Mouse (Mus musculus) forebrain, embryonic 11.5 days (tissue): ENCODE results near the gene Gpc5. TPM values are rescaled to one million over a fixed set of nuclear protein-coding genes. Genes with fewer than 3 reads are reported as not detected.
A peak's percentile ranks its signal among the peaks of the same experiment; 100 is the strongest.
"Not testable (repeated sequence)": the region's sequence is repeated elsewhere in the genome, so short reads cannot be mapped to it uniquely, and the experiment has no call there.

ENCODE experiments used
- ATAC-seq: fragments of 200-750 bp; cut with Nextera tagmentation; replicated peaks from 2 replicates; pipeline ENCODE4 v1.8.0; 2017; ENCODE audit warnings: moderate TSS enrichment; ENCODE audit not compliant: low FRiP score
- DNase-seq: peaks from one replicate; pipeline ENCODE4 v3.0.0-alpha.2; 2017; ENCODE audit warnings: low spot score
- H3K27ac ChIP-seq: fragments of 300-500 bp; sonication (generic); 2 replicates; pipeline ENCODE4 v1.5.1; 2014; ENCODE audit warnings: low read depth, low read length
- H3K27me3 ChIP-seq: fragments of 300-500 bp; sonication (generic); 2 replicates; pipeline ENCODE4 v1.6.1; 2014; ENCODE audit warnings: mild to moderate bottlenecking, low read length, mixed read lengths; ENCODE audit not compliant: control insufficient read depth, insufficient read depth
- H3K36me3 ChIP-seq: fragments of 300-500 bp; sonication (generic); 2 replicates; pipeline ENCODE4 v1.6.1; 2014; ENCODE audit warnings: mild to moderate bottlenecking, low read length, moderate library complexity, mixed read lengths; ENCODE audit not compliant: control insufficient read depth, insufficient read depth
- H3K4me1 ChIP-seq: fragments of 300-500 bp; sonication (generic); replicated peaks from 2 replicates; pipeline ENCODE4 v1.6.1; 2014; ENCODE audit warnings: low read length, mixed read lengths; ENCODE audit not compliant: control insufficient read depth, insufficient read depth
- H3K4me2 ChIP-seq: fragments of 300-500 bp; sonication (generic); 2 replicates; pipeline ENCODE4 v1.6.1; 2014; ENCODE audit warnings: low read depth, mild to moderate bottlenecking, low read length, moderate library complexity, mixed read lengths; ENCODE audit not compliant: severe bottlenecking
- H3K4me3 ChIP-seq: fragments of 300-500 bp; sonication (generic); 2 replicates; pipeline ENCODE4 v1.5.1; 2014; ENCODE audit warnings: low read depth, low read length
- H3K9ac ChIP-seq: fragments of 300-500 bp; sonication (generic); 2 replicates; pipeline ENCODE4 v1.6.1; 2014; ENCODE audit warnings: low read length
- H3K9me3 ChIP-seq: fragments of 300-500 bp; sonication (generic); 2 replicates; pipeline ENCODE4 v1.6.1; 2016; ENCODE audit warnings: low read length, mixed read lengths; ENCODE audit not compliant: control insufficient read depth
- WGBS: fragments of 180-500 bp; shearing (Covaris S2); extraction: QIAGEN DNeasy Blood & Tissue Kit; methylation state at CpG from one replicate; pipeline ENCODE4 v1.1.7; 2014; 5-methylcytosine and 5-hydroxymethylcytosine counted together
- polyA plus RNA-seq: library from polyadenylated mRNA; unstranded; fragments of >200 nt; fragmentation: Nextera tagmentation; extraction: Ambion mirVana; gene quantifications from 2 replicates; pipeline ENCODE4 v1.2.1, GENCODE M21; 2014

Gene Gpc5
- polyA plus RNA-seq, 1 experiment from 2014 or later: 0.48 TPM

DNA sequence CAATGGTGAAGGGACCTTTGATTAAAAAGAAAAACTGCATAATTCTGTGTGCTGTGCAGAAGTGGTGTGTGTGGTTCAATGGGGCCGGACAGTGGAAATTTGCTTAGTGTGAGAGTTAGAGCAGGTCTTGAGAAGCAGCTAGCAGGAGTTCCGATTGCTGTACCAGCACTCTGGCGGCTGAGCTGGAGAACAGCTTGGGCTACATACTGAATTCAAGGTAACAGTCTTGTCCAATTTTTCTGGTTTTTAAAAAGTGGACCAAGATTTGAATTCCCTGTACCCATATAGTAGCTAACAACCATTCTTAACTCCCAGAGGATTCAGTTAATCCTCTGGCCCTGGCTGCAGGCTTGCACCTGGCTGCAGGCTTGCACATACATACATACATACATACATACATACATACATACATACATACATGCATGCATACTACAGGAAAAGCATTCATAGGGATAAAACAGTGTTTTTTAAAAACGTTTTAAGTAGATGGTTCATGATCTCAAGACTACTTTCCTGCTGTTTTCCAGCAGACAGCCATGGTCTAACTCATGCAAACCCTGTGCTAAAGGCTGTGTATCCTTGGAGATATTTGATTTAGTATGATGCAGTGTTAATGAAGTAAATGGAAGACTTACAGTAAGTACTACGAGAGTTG, 40.8 kb upstream of the Gpc5 start:
- DNase-seq (no peak), ATAC-seq (no peak)
- Histone ChIP-seq H3K4me2 (no peak overlapping the region), H3K36me3 (peaks cover 13% of the 10 kb centered on the region), H3K9ac (no peak overlapping the region), H3K9me3 (no peaks in the 10 kb centered on the region), H3K27me3 (no peaks in the 10 kb centered on the region), H3K4me1 (no peaks in the 10 kb centered on the region), H3K4me3 (no peak overlapping the region), H3K27ac (no peak overlapping the region)
- 83% methylated on average over 5 of the region's 5 CpGs for WGBS

DNA sequence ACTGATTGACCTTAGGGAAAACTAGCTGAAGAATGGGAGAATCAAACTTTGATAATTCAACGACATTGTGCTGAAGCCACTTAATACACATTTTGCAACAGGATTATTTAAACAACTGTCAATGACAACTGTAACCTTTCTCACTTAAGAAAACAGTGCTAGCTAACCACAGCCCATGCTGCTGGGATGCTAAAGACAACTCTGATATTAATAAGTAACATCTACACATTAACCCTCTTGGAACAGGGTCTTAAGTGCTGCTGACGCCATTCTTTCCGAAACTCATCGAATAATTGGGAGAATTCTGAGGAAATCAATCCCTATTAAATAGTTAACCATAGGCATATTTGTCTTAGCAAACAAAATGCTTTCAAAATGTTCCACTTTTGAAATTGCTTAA, 39.6 kb upstream of the Gpc5 start:
- Histone ChIP-seq H3K9me3 (no peaks in the 10 kb centered on the region), H3K36me3 (peaks cover 4% of the 10 kb centered on the region; the same call in 1 of the 2 replicates), H3K9ac (no peak overlapping the region), H3K27me3 (no peaks in the 10 kb centered on the region), H3K4me1 (no peaks in the 10 kb centered on the region), H3K4me2 (no peak overlapping the region), H3K4me3 (no peak overlapping the region), H3K27ac (no peak overlapping the region)
- WGBS: 86% methylated on average over 4 of the region's 4 CpGs
- no peak for ATAC-seq
- DNase-seq: no peak

DNA sequence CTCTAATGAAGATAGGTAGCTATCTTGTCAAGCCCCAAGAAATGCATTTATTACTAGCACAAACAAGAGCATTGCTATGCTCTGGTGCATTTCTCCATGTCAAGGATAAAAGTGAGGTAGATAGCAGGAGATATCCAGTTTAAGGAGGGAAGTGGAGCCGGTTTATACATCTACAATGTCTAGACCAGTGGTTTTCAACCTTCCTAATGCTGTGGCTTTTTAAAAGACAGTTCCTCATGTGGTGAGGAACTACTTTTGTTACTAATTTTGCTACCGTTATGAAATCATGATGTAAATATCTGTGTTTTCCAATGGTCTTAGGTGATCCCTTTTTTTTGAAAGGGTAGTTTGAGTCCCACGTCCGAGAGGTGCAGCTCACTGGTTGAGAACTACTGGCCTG, 37.8 kb upstream of the Gpc5 start:
- Histone ChIP-seq H3K4me1 (no peaks in the 10 kb centered on the region), H3K27ac (no peak overlapping the region), H3K27me3 (no peaks in the 10 kb centered on the region), H3K36me3 (no peaks in the 10 kb centered on the region), H3K9me3 (no peaks in the 10 kb centered on the region), H3K9ac (no peak overlapping the region), H3K4me3 (no peak overlapping the region), H3K4me2 (no peak overlapping the region)
- ATAC-seq (no peak), DNase-seq (no peak)
- WGBS: 86% methylated on average over 4 of the region's 4 CpGs

DNA sequence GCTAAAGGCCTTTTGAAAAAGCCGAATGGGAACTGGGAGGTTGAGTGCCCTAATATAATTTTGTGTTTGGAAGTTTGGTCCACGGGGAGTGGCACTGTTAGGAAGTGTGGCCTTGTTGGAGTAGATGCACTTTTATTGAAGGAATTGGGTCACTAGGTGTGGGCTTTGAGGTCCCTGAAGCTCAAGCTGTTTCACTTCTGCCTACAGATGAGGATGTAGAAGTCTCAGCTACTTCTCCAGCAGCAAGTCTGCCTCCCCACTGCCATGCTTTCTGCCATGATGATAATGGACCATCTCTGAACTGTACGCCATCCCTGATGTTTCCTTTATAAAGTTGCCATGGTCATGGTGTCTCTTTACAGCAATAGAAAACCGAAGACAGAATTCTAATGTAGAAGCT, 34.5 kb upstream of the Gpc5 start:
- Histone ChIP-seq H3K9ac (no peak overlapping the region), H3K27me3 (no peaks in the 10 kb centered on the region), H3K4me3 (no peak overlapping the region), H3K4me1 (no peaks in the 10 kb centered on the region), H3K36me3 (no peaks in the 10 kb centered on the region), H3K4me2 (no peak overlapping the region), H3K9me3 (no peaks in the 10 kb centered on the region), H3K27ac (no peak overlapping the region)
- WGBS: 89% methylated on average over 4 of the region's 4 CpGs
- no peak for DNase-seq
- no peak for ATAC-seq

DNA sequence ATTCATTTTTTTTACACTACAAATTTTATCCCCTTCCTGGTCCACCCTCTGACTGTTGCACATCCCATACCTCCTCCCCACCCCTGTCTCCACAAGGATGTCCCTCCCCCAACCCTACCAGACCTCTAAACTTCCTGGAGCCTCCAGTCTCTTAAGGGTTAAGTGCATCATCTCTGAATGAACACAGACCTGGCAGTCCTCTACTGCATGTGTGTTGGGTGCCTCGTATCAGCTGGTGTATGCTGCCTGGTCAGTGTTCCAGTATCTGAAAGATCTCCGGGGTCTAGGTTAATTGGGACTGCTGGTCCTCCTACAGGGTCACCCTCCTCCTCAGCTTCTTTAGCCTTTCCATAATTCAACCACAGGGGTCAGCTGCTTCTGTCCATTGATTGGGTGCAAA, 25.9 kb upstream of the Gpc5 start:
- not testable (repeated sequence) for ATAC-seq, DNase-seq, H3K36me3 ChIP-seq

DNA sequence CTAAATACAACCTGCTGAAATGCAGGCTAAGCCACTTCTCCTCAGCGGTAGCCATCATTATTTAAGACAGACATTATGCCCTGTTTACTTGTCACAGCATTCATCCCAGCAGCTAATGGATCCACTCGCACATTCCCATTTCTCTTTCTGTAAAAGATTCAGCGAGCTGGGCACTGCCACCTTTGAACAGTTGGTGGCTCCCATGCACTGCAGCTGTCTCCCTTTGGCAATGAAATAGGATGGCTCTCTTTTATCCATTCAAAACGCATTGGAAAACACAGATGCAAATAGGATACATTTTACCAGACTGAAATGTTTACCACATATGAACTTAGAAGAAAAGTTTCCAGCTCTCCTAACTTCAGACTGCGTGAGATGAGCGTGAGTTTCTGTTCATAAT, 21.5 kb upstream of the Gpc5 start:
- no peak overlapping the region for H3K4me2 ChIP-seq
- H3K9ac ChIP-seq: no peak overlapping the region
- H3K4me3 ChIP-seq: no peak overlapping the region
- H3K9me3 ChIP-seq: no peaks in the 10 kb centered on the region
- H3K27me3 ChIP-seq: no peaks in the 10 kb centered on the region
- DNase-seq (no peak), ATAC-seq (peak; percentile 69; the same call in 1 of the 2 replicates)
- H3K27ac ChIP-seq: no peak overlapping the region
- H3K4me1 ChIP-seq: no peaks in the 10 kb centered on the region
- H3K36me3 ChIP-seq: no peaks in the 10 kb centered on the region
- WGBS: 44% methylated on average over 6 of the region's 6 CpGs

More for the DNA sequence above, 25.9 kb upstream of the Gpc5 start:
- not testable (repeated sequence) for H3K27ac ChIP-seq, H3K4me2 ChIP-seq, H3K9ac ChIP-seq, H3K4me1 ChIP-seq, H3K9me3 ChIP-seq, H3K4me3 ChIP-seq, H3K27me3 ChIP-seq
- 84% methylated on average over 2 of the region's 2 CpGs for WGBS

DNA sequence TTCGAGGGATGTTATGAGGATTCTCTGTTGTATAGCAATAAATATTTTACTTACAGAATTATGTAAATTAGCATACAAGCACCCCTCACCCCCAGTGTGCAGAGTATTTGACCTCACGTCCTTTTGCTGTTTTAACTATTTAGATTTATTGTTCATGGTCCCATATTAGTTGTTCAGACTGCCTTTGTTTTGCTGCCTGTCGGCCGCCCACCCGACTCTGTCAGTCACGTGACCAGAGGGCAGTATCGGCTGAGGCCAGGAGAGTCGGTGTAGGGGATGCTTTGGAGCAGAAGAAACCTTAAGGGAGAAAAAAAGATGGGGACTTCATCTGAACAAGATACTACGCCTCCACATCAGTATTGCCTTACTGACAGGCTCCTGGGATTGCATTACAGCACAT, 14.7 kb upstream of the Gpc5 start:
- no peak overlapping the region for H3K9ac ChIP-seq
- H3K4me3 ChIP-seq: no peak overlapping the region
- no peak overlapping the region for H3K27ac ChIP-seq
- 54% methylated on average over 9 of the region's 9 CpGs for WGBS
- H3K9me3 ChIP-seq: no peaks in the 10 kb centered on the region
- H3K36me3 ChIP-seq: no peaks in the 10 kb centered on the region
- H3K4me1 ChIP-seq: 0 out of 2 replicates have a peak, but pooled peaks cover 3% of the 10 kb centered on the region
- H3K27me3 ChIP-seq: no peaks in the 10 kb centered on the region
- H3K4me2 ChIP-seq: no peak overlapping the region
- peak; percentile 45 for ATAC-seq
- no peak for DNase-seq

DNA sequence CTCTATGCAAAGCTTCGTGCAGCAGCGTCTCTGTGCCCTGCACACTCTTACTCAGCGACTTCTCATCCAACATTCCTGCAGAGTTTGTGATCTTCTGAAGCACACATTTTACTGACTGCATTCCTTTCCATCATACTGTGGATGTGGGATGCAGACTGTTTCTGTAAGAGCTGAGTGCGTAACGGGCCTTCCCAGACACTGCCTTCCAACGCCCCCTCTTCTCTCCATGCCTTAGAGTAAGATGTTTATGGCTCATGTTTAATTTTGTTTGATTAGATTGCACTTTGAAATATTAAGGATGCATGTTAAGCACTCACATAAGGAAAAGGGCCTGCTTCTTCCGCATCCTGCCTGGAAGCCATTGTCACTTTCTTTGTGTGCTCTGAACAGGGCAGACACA, 14.0 kb upstream of the Gpc5 start:
- Histone ChIP-seq H3K36me3 (no peaks in the 10 kb centered on the region), H3K27me3 (no peaks in the 10 kb centered on the region), H3K4me2 (no peak overlapping the region), H3K4me1 (0 out of 2 replicates have a peak, but pooled peaks cover 3% of the 10 kb centered on the region), H3K9me3 (no peaks in the 10 kb centered on the region), H3K27ac (no peak overlapping the region), H3K4me3 (no peak overlapping the region), H3K9ac (no peak overlapping the region)
- DNase-seq (no peak), ATAC-seq (no peak)
- 90% methylated on average over 7 of the region's 7 CpGs for WGBS
